Mouse (Mus musculus): ENCODE data around the gene Ankrd55. TPM values are rescaled to one million over a fixed set of nuclear protein-coding genes. Genes with fewer than 3 reads are reported as not detected.

Gene Ankrd55
- polyA plus RNA-seq, 1 experiment from 2014 or later = 0.26 TPM

- no peak overlapping the region for H3K4me3 ChIP-seq (ENCODE audit: low read depth, low read length)
- ATAC-seq (ENCODE audit: low read depth) = no peak
- no peak overlapping the region for H3K4me2 ChIP-seq (ENCODE audit: low read depth, low read length)
- no peaks in the 10 kb centered on the region for H3K4me1 ChIP-seq (ENCODE audit: control insufficient read depth, low read depth, low read length)
- H3K27me3 ChIP-seq (ENCODE audit: control insufficient read depth, insufficient read depth, low read depth, low read length) = no peaks in the 10 kb centered on the region
- 71% methylated on average over 5 of the region's 5 CpGs for WGBS (ENCODE audit: insufficient replicate concordance)
- H3K27ac ChIP-seq (ENCODE audit: low read length) = no peak overlapping the region
- H3K9ac ChIP-seq (ENCODE audit: low read depth, low read length) = no peak overlapping the region
- H3K9me3 ChIP-seq (replicated peaks; ENCODE audit: control insufficient read depth, low read length) = no peaks in the 10 kb centered on the region
- H3K36me3 ChIP-seq (ENCODE audit: control insufficient read depth, insufficient read depth) = no peaks in the 10 kb centered on the region
These were observed 124.6 kb downstream of the Ankrd55 start for GRCm38 (mm10) chr13:112412824-112413223.

- Histone ChIP-seq H3K4me1 (ENCODE audit: control insufficient read depth, low read depth, low read length) (no peaks in the 10 kb centered on the region), H3K27me3 (ENCODE audit: control insufficient read depth, insufficient read depth, low read depth, low read length) (no peaks in the 10 kb centered on the region), H3K27ac (ENCODE audit: low read length) (no peak overlapping the region), H3K9me3 (replicated peaks; ENCODE audit: control insufficient read depth, low read length) (no peaks in the 10 kb centered on the region), H3K36me3 (ENCODE audit: control insufficient read depth, insufficient read depth) (no peaks in the 10 kb centered on the region), H3K4me3 (ENCODE audit: low read depth, low read length) (no peak overlapping the region), H3K4me2 (ENCODE audit: low read depth, low read length) (no peak overlapping the region), H3K9ac (ENCODE audit: low read depth, low read length) (no peak overlapping the region)
- WGBS (ENCODE audit: insufficient replicate concordance) = 64% methylated on average over 8 of the region's 8 CpGs
- no peak; the same call in 1 of the 2 replicates for ATAC-seq (ENCODE audit: low read depth)
These were observed 125.4 kb downstream of the Ankrd55 start for GRCm38 (mm10) chr13:112413611-112414010.

GRCm38 (mm10) chr13:112415896-112416295, 127.6 kb downstream of the Ankrd55 start:
- H3K4me2 ChIP-seq (ENCODE audit: low read depth, low read length) = no peak overlapping the region
- H3K4me1 ChIP-seq (ENCODE audit: control insufficient read depth, low read depth, low read length) = no peaks in the 10 kb centered on the region
- ATAC-seq (ENCODE audit: low read depth) = no peak
- no peak overlapping the region for H3K9ac ChIP-seq (ENCODE audit: low read depth, low read length)
- no peak overlapping the region for H3K27ac ChIP-seq (ENCODE audit: low read length)
- no peaks in the 10 kb centered on the region for H3K36me3 ChIP-seq (ENCODE audit: control insufficient read depth, insufficient read depth)
- no peaks in the 10 kb centered on the region for H3K27me3 ChIP-seq (ENCODE audit: control insufficient read depth, insufficient read depth, low read depth, low read length)
- WGBS (ENCODE audit: insufficient replicate concordance) = 71% methylated on average over 6 of the region's 6 CpGs
- H3K9me3 ChIP-seq (replicated peaks; ENCODE audit: control insufficient read depth, low read length) = no peaks in the 10 kb centered on the region
- H3K4me3 ChIP-seq (ENCODE audit: low read depth, low read length) = no peak overlapping the region

GRCm38 (mm10) chr13:112416410-112417162, 128.3 kb downstream of the Ankrd55 start:
- H3K27ac ChIP-seq (ENCODE audit: low read length) = peak overlapping the region; percentile 15; the same call in 1 of the 2 replicates
- H3K4me3 ChIP-seq (ENCODE audit: low read depth, low read length) = no peak overlapping the region
- no peaks in the 10 kb centered on the region for H3K9me3 ChIP-seq (replicated peaks; ENCODE audit: control insufficient read depth, low read length)
- H3K4me2 ChIP-seq (ENCODE audit: low read depth, low read length) = no peak overlapping the region
- no peak overlapping the region for H3K9ac ChIP-seq (ENCODE audit: low read depth, low read length)
- H3K36me3 ChIP-seq (ENCODE audit: control insufficient read depth, insufficient read depth) = no peaks in the 10 kb centered on the region
- no peaks in the 10 kb centered on the region for H3K27me3 ChIP-seq (ENCODE audit: control insufficient read depth, insufficient read depth, low read depth, low read length)
- ATAC-seq (ENCODE audit: low read depth) = no peak
- 24% methylated on average over 8 of the region's 8 CpGs for WGBS (ENCODE audit: insufficient replicate concordance)
- H3K4me1 ChIP-seq (ENCODE audit: control insufficient read depth, low read depth, low read length) = no peaks in the 10 kb centered on the region

DNA sequence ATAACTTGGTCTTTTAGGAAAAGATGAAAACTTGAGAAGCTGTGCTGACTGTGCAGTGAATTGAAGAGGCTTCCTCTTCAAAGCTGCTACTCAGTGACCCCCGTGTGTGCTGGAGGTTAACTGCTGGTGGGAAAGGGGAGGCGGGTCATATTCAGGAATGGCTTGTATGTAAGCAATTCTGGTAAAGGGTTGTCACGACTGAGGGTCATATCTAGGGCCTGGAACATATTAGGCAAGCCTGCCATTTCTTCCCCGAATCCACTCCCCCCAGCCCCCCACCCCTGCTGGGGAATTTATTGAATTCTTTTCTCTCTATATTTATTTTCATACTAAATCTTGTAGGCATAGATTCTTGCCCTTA, 128.9 kb downstream of the Ankrd55 start:
- Histone ChIP-seq H3K9me3 (replicated peaks; ENCODE audit: control insufficient read depth, low read length) (no peaks in the 10 kb centered on the region), H3K4me1 (ENCODE audit: control insufficient read depth, low read depth, low read length) (no peaks in the 10 kb centered on the region), H3K4me2 (ENCODE audit: low read depth, low read length) (no peak overlapping the region), H3K27me3 (ENCODE audit: control insufficient read depth, insufficient read depth, low read depth, low read length) (no peaks in the 10 kb centered on the region), H3K27ac (ENCODE audit: low read length) (no peak overlapping the region), H3K4me3 (ENCODE audit: low read depth, low read length) (no peak overlapping the region), H3K9ac (ENCODE audit: low read depth, low read length) (no peak overlapping the region), H3K36me3 (ENCODE audit: control insufficient read depth, insufficient read depth) (no peaks in the 10 kb centered on the region)
- 34% methylated on average over 4 of the region's 4 CpGs for WGBS (ENCODE audit: insufficient replicate concordance)
- no peak for ATAC-seq (ENCODE audit: low read depth)

- Histone ChIP-seq H3K4me2 (ENCODE audit: low read depth, low read length) (no peak overlapping the region), H3K9ac (ENCODE audit: low read depth, low read length) (no peak overlapping the region), H3K4me3 (ENCODE audit: low read depth, low read length) (no peak overlapping the region), H3K36me3 (ENCODE audit: control insufficient read depth, insufficient read depth) (no peaks in the 10 kb centered on the region), H3K27ac (ENCODE audit: low read length) (no peak overlapping the region), H3K9me3 (replicated peaks; ENCODE audit: control insufficient read depth, low read length) (no peaks in the 10 kb centered on the region), H3K4me1 (ENCODE audit: control insufficient read depth, low read depth, low read length) (no peaks in the 10 kb centered on the region), H3K27me3 (ENCODE audit: control insufficient read depth, insufficient read depth, low read depth, low read length) (no peaks in the 10 kb centered on the region)
- 38% methylated on average over 2 of the region's 2 CpGs for WGBS (ENCODE audit: insufficient replicate concordance)
- no peak for ATAC-seq (ENCODE audit: low read depth)
These were observed 129.7 kb downstream of the Ankrd55 start for GRCm38 (mm10) chr13:112417861-112418423.

- no peak for ATAC-seq (ENCODE audit: low read depth)
- no peaks in the 10 kb centered on the region for H3K27me3 ChIP-seq (ENCODE audit: control insufficient read depth, insufficient read depth, low read depth, low read length)
- no peaks in the 10 kb centered on the region for H3K4me1 ChIP-seq (ENCODE audit: control insufficient read depth, low read depth, low read length)
- no peak overlapping the region for H3K4me3 ChIP-seq (ENCODE audit: low read depth, low read length)
- H3K4me2 ChIP-seq (ENCODE audit: low read depth, low read length) = no peak overlapping the region
- no peaks in the 10 kb centered on the region for H3K36me3 ChIP-seq (ENCODE audit: control insufficient read depth, insufficient read depth)
- H3K9me3 ChIP-seq (replicated peaks; ENCODE audit: control insufficient read depth, low read length) = no peaks in the 10 kb centered on the region
- WGBS (ENCODE audit: insufficient replicate concordance) = 71% methylated on average over 4 of the region's 4 CpGs
- H3K27ac ChIP-seq (ENCODE audit: low read length) = no peak overlapping the region
- H3K9ac ChIP-seq (ENCODE audit: low read depth, low read length) = no peak overlapping the region
These were observed 130.3 kb downstream of the Ankrd55 start for GRCm38 (mm10) chr13:112418595-112418994.

DNA sequence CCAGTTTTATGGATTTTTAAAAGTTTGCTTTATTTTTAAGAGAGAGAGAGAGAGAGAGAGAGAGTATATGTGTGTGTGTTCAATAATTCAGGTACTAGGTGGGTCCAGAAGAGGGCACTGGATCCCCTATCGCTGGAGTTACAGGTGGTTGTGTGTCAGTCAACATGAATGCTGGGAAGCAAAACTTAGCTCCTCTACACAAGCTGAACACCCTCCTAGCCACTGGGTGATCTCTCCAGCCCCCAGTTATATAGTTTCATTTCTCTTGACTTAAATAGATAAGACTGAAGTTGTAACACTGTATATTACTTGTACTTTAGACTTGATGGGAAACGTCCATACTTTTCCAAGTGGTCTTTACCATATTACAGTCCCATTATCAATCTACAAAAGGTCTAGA, 136.0 kb downstream of the Ankrd55 start:
- Histone ChIP-seq H3K36me3 (ENCODE audit: control insufficient read depth, insufficient read depth) (no peaks in the 10 kb centered on the region), H3K27ac (ENCODE audit: low read length) (no peak overlapping the region), H3K4me1 (ENCODE audit: control insufficient read depth, low read depth, low read length) (no peaks in the 10 kb centered on the region), H3K4me3 (ENCODE audit: low read depth, low read length) (no peak overlapping the region), H3K27me3 (ENCODE audit: control insufficient read depth, insufficient read depth, low read depth, low read length) (no peaks in the 10 kb centered on the region), H3K9ac (ENCODE audit: low read depth, low read length) (no peak overlapping the region), H3K9me3 (replicated peaks; ENCODE audit: control insufficient read depth, low read length) (no peaks in the 10 kb centered on the region), H3K4me2 (ENCODE audit: low read depth, low read length) (no peak overlapping the region)
- WGBS (ENCODE audit: insufficient replicate concordance) = 62% methylated on average over 2 of the region's 2 CpGs
- ATAC-seq (ENCODE audit: low read depth) = no peak

DNA sequence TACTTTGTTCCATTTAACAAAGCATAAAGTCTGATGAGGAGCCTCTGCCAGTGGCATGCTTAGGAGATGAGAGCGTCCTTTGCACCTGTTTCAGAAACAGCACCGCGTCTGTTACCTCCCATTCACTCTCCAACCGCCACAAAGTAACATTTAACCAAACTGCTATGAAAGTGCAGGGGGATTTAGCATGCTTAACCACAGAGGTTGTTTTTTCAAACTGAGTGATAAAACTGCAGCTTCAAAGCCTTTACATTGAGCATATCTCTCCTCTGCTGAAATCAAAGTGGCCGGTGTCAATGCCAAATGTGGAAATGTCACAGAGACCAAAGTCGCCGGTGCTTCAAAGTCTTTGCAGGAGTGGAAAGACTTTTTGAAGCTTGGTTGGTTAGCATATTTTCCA, 136.4 kb downstream of the Ankrd55 start:
- no peaks in the 10 kb centered on the region for H3K27me3 ChIP-seq (ENCODE audit: control insufficient read depth, insufficient read depth, low read depth, low read length)
- H3K4me1 ChIP-seq (ENCODE audit: control insufficient read depth, low read depth, low read length) = no peaks in the 10 kb centered on the region
- no peak overlapping the region for H3K4me3 ChIP-seq (ENCODE audit: low read depth, low read length)
- H3K9me3 ChIP-seq (replicated peaks; ENCODE audit: control insufficient read depth, low read length) = no peaks in the 10 kb centered on the region
- 69% methylated on average over 7 of the region's 7 CpGs for WGBS (ENCODE audit: insufficient replicate concordance)
- no peak overlapping the region for H3K27ac ChIP-seq (ENCODE audit: low read length)
- no peak for ATAC-seq (ENCODE audit: low read depth)
- no peaks in the 10 kb centered on the region for H3K36me3 ChIP-seq (ENCODE audit: control insufficient read depth, insufficient read depth)
- no peak overlapping the region for H3K9ac ChIP-seq (ENCODE audit: low read depth, low read length)
- no peak overlapping the region for H3K4me2 ChIP-seq (ENCODE audit: low read depth, low read length)
